Mouse (Mus musculus): Measurements from ENCODE around the gene Poc1b. TPM values are rescaled to one million over a fixed set of nuclear protein-coding genes. Genes with fewer than 3 reads are reported as not detected.
"Not testable (repeated sequence)": the region's sequence is repeated elsewhere in the genome, so short reads cannot be mapped to it uniquely, and the experiment has no call there.

Gene Poc1b
- total and polyA plus RNA-seq, 2 experiments from 2014 or later: 8.9 to 11.0 TPM

- no peaks in the 10 kb centered on the region for H3K9me3 ChIP-seq (ENCODE audit: low read length)
- no peaks in the 10 kb centered on the region for H3K36me3 ChIP-seq (ENCODE audit: insufficient read depth, low read length)
- no peaks in the 10 kb centered on the region for H3K4me1 ChIP-seq (ENCODE audit: insufficient read depth, low read length)
- no peak for DNase-seq (ENCODE audit: low spot score)
- ATAC-seq (ENCODE audit: low FRiP score): no peak
- no peak overlapping the region for H3K4me3 ChIP-seq (ENCODE audit: low read depth, low read length)
- no peak overlapping the region for H3K9ac ChIP-seq (replicated peaks; ENCODE audit: low read length, poor library complexity, severe bottlenecking)
- 96% methylated on average over 9 of the region's 9 CpGs for WGBS
- no peak overlapping the region for H3K27ac ChIP-seq (ENCODE audit: low read depth, low read length)
- no peaks in the 10 kb centered on the region for H3K27me3 ChIP-seq (ENCODE audit: insufficient read depth, low read length)
- TF ChIP-seq CTCF (IDR thresholded peaks at IDR 0.05): no peak
- H3K4me2 ChIP-seq (ENCODE audit: low read depth, low read length, poor library complexity, severe bottlenecking): no peak overlapping the region
Measured at GRCm38 (mm10) chr10:99211503-99212265, 104.8 kb downstream of the Poc1b start.

GRCm38 (mm10) chr10:99214421-99215299, 107.8 kb downstream of the Poc1b start:
- no peak for TF ChIP-seq CTCF (IDR thresholded peaks at IDR 0.05)
- H3K4me2 ChIP-seq (ENCODE audit: low read depth, low read length, poor library complexity, severe bottlenecking): no peak overlapping the region
- ATAC-seq (ENCODE audit: low FRiP score) (no peak), DNase-seq (ENCODE audit: low spot score) (no peak)
- H3K4me3 ChIP-seq (ENCODE audit: low read depth, low read length): no peak overlapping the region
- no peak overlapping the region for H3K9ac ChIP-seq (replicated peaks; ENCODE audit: low read length, poor library complexity, severe bottlenecking)
- no peaks in the 10 kb centered on the region for H3K4me1 ChIP-seq (ENCODE audit: insufficient read depth, low read length)
- H3K27me3 ChIP-seq (ENCODE audit: insufficient read depth, low read length): no peaks in the 10 kb centered on the region
- no peak overlapping the region for H3K27ac ChIP-seq (ENCODE audit: low read depth, low read length)
- H3K9me3 ChIP-seq (ENCODE audit: low read length): no peaks in the 10 kb centered on the region
- H3K36me3 ChIP-seq (ENCODE audit: insufficient read depth, low read length): no peaks in the 10 kb centered on the region
- 88% methylated on average over 15 of the region's 15 CpGs for WGBS

- H3K36me3 ChIP-seq (ENCODE audit: insufficient read depth, low read length); DNase-seq (ENCODE audit: low spot score); H3K9ac ChIP-seq (replicated peaks; ENCODE audit: low read length, poor library complexity, severe bottlenecking); H3K4me2 ChIP-seq (ENCODE audit: low read depth, low read length, poor library complexity, severe bottlenecking); ATAC-seq (ENCODE audit: low FRiP score); H3K27me3 ChIP-seq (ENCODE audit: insufficient read depth, low read length); H3K4me1 ChIP-seq (ENCODE audit: insufficient read depth, low read length); H3K9me3 ChIP-seq (ENCODE audit: low read length); H3K4me3 ChIP-seq (ENCODE audit: low read depth, low read length); H3K27ac ChIP-seq (ENCODE audit: low read depth, low read length): not testable (repeated sequence)
- WGBS: 89% methylated on average over 12 of the region's 15 CpGs
Measured at GRCm38 (mm10) chr10:99216570-99216969, 109.7 kb downstream of the Poc1b start.

- DNase-seq (ENCODE audit: low spot score): no peak
- TF ChIP-seq CTCF (IDR thresholded peaks at IDR 0.05): no peak
- no peak overlapping the region for H3K9ac ChIP-seq (replicated peaks; ENCODE audit: low read length, poor library complexity, severe bottlenecking)
- no peak for ATAC-seq (ENCODE audit: low FRiP score)
- H3K27ac ChIP-seq (ENCODE audit: low read depth, low read length): no peak overlapping the region
- H3K4me2 ChIP-seq (ENCODE audit: low read depth, low read length, poor library complexity, severe bottlenecking): no peak overlapping the region
- no peak overlapping the region for H3K4me3 ChIP-seq (ENCODE audit: low read depth, low read length)
- 93% methylated on average over 8 of the region's 8 CpGs for WGBS
- no peaks in the 10 kb centered on the region for H3K9me3 ChIP-seq (ENCODE audit: low read length)
- no peaks in the 10 kb centered on the region for H3K4me1 ChIP-seq (ENCODE audit: insufficient read depth, low read length)
- no peaks in the 10 kb centered on the region for H3K27me3 ChIP-seq (ENCODE audit: insufficient read depth, low read length)
- no peaks in the 10 kb centered on the region for H3K36me3 ChIP-seq (ENCODE audit: insufficient read depth, low read length)
Measured at GRCm38 (mm10) chr10:99221540-99221939, 114.7 kb downstream of the Poc1b start.

- WGBS: 81% methylated on average over 5 of the region's 5 CpGs
- no peak for TF ChIP-seq CTCF (IDR thresholded peaks at IDR 0.05)
- Histone ChIP-seq H3K27ac (ENCODE audit: low read depth, low read length) (no peak overlapping the region), H3K9ac (replicated peaks; ENCODE audit: low read length, poor library complexity, severe bottlenecking) (no peak overlapping the region), H3K4me1 (ENCODE audit: insufficient read depth, low read length) (no peaks in the 10 kb centered on the region), H3K4me2 (ENCODE audit: low read depth, low read length, poor library complexity, severe bottlenecking) (no peak overlapping the region), H3K36me3 (ENCODE audit: insufficient read depth, low read length) (no peaks in the 10 kb centered on the region), H3K27me3 (ENCODE audit: insufficient read depth, low read length) (no peaks in the 10 kb centered on the region), H3K4me3 (ENCODE audit: low read depth, low read length) (no peak overlapping the region), H3K9me3 (ENCODE audit: low read length) (no peaks in the 10 kb centered on the region)
- no peak for ATAC-seq (ENCODE audit: low FRiP score)
- no peak for DNase-seq (ENCODE audit: low spot score)
Measured at GRCm38 (mm10) chr10:99222726-99223125, 115.9 kb downstream of the Poc1b start.

GRCm38 (mm10) chr10:99224218-99224617, 117.4 kb downstream of the Poc1b start:
- 80% methylated on average over 3 of the region's 3 CpGs for WGBS
- no peak overlapping the region for H3K27ac ChIP-seq (ENCODE audit: low read depth, low read length)
- no peaks in the 10 kb centered on the region for H3K36me3 ChIP-seq (ENCODE audit: insufficient read depth, low read length)
- H3K4me1 ChIP-seq (ENCODE audit: insufficient read depth, low read length): no peaks in the 10 kb centered on the region
- H3K9ac ChIP-seq (replicated peaks; ENCODE audit: low read length, poor library complexity, severe bottlenecking): no peak overlapping the region
- H3K4me2 ChIP-seq (ENCODE audit: low read depth, low read length, poor library complexity, severe bottlenecking): no peak overlapping the region
- H3K9me3 ChIP-seq (ENCODE audit: low read length): no peaks in the 10 kb centered on the region
- no peak for ATAC-seq (ENCODE audit: low FRiP score)
- no peak for DNase-seq (ENCODE audit: low spot score)
- no peak overlapping the region for H3K4me3 ChIP-seq (ENCODE audit: low read depth, low read length)
- no peak for TF ChIP-seq CTCF (IDR thresholded peaks at IDR 0.05)
- no peaks in the 10 kb centered on the region for H3K27me3 ChIP-seq (ENCODE audit: insufficient read depth, low read length)

Data from midbrain, postnatal 0 days (tissue).